Mouse (Mus musculus) myocyte (in vitro differentiated cells): ENCODE measurements around the gene Acsl1.

Experiments
- CEBPB ChIP-seq: IDR thresholded peaks from 2 replicates; pipeline ENCODE4 v1.6.1; 2011; ENCODE audit warnings: mild to moderate bottlenecking, moderate library complexity; ENCODE audit not compliant: poor library complexity, insufficient read depth, severe bottlenecking
- MAX ChIP-seq: IDR thresholded peaks from one replicate; pipeline ENCODE4 v1.6.1; 2011; ENCODE audit warnings: low read depth, mild to moderate bottlenecking, control low read depth
- POLR2A ChIP-seq: IDR thresholded peaks from one replicate; pipeline ENCODE4 v1.6.1; 2011; ENCODE audit warnings: low read depth, mild to moderate bottlenecking, control low read depth, moderate library complexity; ENCODE audit not compliant: insufficient read length
- SRF ChIP-seq: IDR thresholded peaks from one replicate; pipeline ENCODE4 v1.6.1; 2011; ENCODE audit warnings: low read depth; ENCODE audit not compliant: control insufficient read depth, insufficient read length

DNA sequence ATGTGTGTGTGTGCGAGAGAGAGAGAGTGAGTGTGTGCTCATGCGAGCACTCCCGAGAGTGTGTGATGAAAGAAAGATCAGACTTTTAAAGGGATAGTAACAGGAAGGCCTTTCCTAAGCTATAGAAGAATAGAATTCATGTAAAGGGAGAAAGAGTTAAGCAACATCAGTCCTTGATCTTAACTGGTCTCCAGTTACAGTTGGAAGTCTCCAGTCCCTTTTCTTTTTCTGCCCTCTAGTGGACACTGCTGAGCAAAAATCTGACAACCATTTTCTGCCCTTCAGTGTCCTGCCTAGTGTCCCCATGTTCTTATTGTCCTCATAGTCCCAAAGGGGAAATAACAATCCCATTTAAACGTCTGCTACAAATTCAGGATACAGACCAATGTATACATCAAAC lies 76.4 kb downstream of the Acsl1 start:
- no peak for TF ChIP-seq POLR2A
- no peak for TF ChIP-seq MAX
- TF ChIP-seq CEBPB: no peak
- TF ChIP-seq SRF: no peak
